Mouse (Mus musculus) activated CD4-positive, CD25-positive, alpha-beta regulatory T cell, adult 9 weeks (primary cell): Measurements from ENCODE around the gene Mtmr12. TPM values are rescaled to one million over a fixed set of nuclear protein-coding genes. Genes with fewer than 3 reads are reported as not detected.

Experiments
- polyA plus RNA-seq: library from polyadenylated mRNA; unstranded; fragments of 100-300 nt; shearing (Covaris generic); gene quantifications from one replicate; pipeline ENCODE4 v1.2.1, GENCODE M21; 2017

Gene Mtmr12
- polyA plus RNA-seq = 41.1 TPM

GRCm38 (mm10) chr15:12204319-12205159 is at the start of gene Mtmr12:
Gene Mtmr12, plus strand, starts transcription at chr15:12205028.

GRCm38 (mm10) chr15:12321091-12321787 is 116.4 kb downstream of the Mtmr12 start, which contains the start of gene Golph3:
Gene Golph3, plus strand, starts transcription at chr15:12321450.

GRCm38 (mm10) chr15:12321788-12322621 is 117.2 kb downstream of the Mtmr12 start, which contains the start of gene 1810049J17Rik:
Gene 1810049J17Rik, minus strand, starts transcription at chr15:12321899.

Other genes starting within 250 kb of the Mtmr12 start
- 582 TPM for gene Sub1, start 208.0 kb upstream of the Mtmr12 start, polyA plus RNA-seq
- gene Zfr, start 87.2 kb upstream of the Mtmr12 start, polyA plus RNA-seq = 163 TPM
- gene Golph3, start 116.4 kb downstream of the Mtmr12 start, polyA plus RNA-seq = 27.7 TPM
- gene 1810049J17Rik, start 116.9 kb downstream of the Mtmr12 start, polyA plus RNA-seq = not detected